Mouse (Mus musculus) heart, postnatal 0 days (tissue): ENCODE measurements around the gene Grk4.

ENCODE experiments used
- CTCF ChIP-seq: IDR thresholded peaks from 2 replicates; pipeline ENCODE4 v1.5.1; 2016; ENCODE audit warnings: antibody characterized with exemption, control low read depth, low read depth
- EP300 ChIP-seq: IDR thresholded peaks from 2 replicates; pipeline ENCODE4 v1.6.1; 2016; ENCODE audit warnings: antibody characterized with exemption, low read depth

DNA sequence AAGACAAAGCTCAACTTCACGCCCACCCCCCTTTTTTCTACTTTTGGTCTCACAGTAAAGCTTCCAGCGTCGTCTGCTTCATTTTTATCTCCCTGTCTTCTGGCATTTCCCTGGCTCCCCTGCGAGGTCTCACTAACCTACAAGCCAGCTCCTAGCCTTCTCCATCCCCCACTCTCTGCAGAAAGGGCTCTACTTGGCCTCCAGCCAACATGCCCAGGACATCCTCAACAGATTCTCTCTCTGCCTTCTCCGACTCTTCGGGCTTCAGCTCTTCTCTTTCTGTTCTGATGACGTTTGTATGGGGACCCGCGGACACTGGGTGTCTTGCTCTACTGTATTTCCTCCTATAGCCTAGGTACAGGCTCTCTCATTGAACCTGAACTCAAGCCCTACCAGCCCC lies 5.3 kb upstream of the Grk4 start:
- no peak for TF ChIP-seq CTCF
- no peak for TF ChIP-seq EP300
